Mouse (Mus musculus) spleen, postnatal 4 days (tissue): Measurements from ENCODE around the gene Nr1d1.
"Not testable (repeated sequence)": the region's sequence is repeated elsewhere in the genome, so short reads cannot be mapped to it uniquely, and the experiment has no call there.

ENCODE experiments used
- DNase-seq, 2 experiments: peaks; one replicate each; pipeline ENCODE4 v3.0.0; 2022; ENCODE audit warnings: low spot score in 2 of 2

Gene Nr1d1

DNA sequence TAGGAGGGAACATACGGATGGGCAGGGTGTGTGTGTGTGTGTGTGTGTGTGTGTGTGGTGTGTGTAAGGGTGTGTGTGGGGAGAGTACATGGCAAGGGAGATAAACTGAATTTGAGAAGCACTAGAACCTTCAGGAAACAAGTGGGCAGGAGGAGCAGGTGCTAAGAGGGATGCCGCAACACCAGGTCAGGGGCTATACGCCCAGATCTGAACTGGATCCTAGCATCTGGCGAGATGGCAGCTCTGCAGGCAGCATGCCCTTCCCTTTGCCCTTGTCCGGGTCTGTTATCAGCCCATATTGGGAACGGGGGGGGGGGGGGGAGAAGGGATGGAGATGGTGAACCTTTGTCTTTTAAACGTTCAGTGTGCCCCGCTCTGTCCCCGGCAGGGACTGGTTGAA is 36.2 kb downstream of the Nr1d1 start:
- no peak for DNase-seq

- no peak for DNase-seq
Observed at GRCm38 (mm10) chr11:98738428-98738911, 36.7 kb downstream of the Nr1d1 start.

DNA sequence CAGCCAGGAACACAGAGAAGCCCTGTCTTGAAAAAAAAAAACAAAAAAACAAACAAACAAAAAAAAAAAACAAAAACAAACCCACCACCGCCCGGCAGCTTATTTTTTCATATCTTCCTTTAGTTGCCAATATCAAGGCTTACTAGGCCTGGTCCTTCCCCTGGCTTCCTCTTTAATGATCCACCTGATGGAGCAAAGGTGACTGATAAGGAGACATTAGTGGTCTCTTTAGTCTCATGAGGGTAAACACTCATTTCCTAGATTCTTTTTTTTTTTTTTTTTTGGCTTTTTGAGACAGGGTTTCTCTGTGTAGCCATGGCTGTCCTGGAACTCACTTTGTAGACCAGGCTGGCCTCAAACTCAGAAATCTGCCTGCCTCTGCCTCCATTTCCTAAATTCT is 37.9 kb downstream of the Nr1d1 start:
- DNase-seq: not testable (repeated sequence)

- no peak for DNase-seq
Observed at GRCm38 (mm10) chr11:98736176-98736575, 39.0 kb downstream of the Nr1d1 start.

GRCm38 (mm10) chr11:98735111-98735510 is 40.0 kb downstream of the Nr1d1 start:
- DNase-seq: no peak

GRCm38 (mm10) chr11:98734020-98734419 is 41.1 kb downstream of the Nr1d1 start:
- peak in 1 of 2 experiments; percentile 61 for DNase-seq

DNA sequence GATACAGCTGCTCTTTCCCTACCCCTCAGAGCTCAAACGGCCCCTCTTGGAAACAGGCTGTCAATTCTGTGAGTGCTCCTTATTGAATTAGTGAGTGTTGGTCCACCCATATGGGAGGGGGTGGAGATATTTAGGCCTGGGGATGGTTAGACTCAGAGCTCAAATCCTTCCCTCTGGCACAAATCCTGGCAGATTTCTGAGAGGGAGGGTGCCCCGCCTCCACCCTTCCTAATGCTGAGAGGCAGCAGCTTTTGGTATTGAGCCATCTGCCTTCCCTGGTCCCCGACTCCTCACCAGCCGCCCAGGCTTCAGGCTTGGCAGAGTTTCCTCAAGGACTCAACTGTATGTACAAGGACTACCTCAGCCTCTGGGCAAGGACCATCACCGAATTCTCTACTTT is 44.0 kb downstream of the Nr1d1 start:
- DNase-seq: peak in 1 of 2 experiments; percentile 58

DNA sequence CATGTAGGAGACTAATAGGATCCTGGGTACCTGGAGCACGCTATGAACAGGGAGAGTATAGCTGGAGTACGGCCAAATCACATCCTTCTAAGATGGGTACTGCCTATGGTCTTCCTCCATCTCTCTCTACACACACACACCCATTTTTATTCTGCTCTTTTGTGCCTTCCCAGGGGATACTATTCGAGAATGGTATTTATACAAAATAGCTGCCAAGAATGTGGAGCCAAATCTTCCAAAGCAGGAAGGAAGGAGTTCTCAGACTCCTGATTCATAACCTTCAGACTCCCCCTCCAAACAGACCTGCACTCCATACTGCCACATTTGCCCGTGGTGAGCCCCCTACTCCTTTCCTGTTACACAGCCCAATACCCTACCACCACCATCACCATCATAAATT is 44.4 kb downstream of the Nr1d1 start:
- DNase-seq: no peak

GRCm38 (mm10) chr11:98729119-98729588 is 46.0 kb downstream of the Nr1d1 start, which contains the start of gene Med24:
TSS of gene Med24 (minus strand) at chr11:98729435.
- DNase-seq: peak; percentile 81 to 84

GRCm38 (mm10) chr11:98725926-98726506 is 49.1 kb downstream of the Nr1d1 start:
- peak in 1 of 2 experiments; percentile 58 for DNase-seq

- no peak for DNase-seq
Observed at GRCm38 (mm10) chr11:98723098-98723497, 52.0 kb downstream of the Nr1d1 start.

GRCm38 (mm10) chr11:98721458-98722226 is 53.5 kb downstream of the Nr1d1 start:
- peak in 1 of 2 experiments; percentile 58 for DNase-seq

DNA sequence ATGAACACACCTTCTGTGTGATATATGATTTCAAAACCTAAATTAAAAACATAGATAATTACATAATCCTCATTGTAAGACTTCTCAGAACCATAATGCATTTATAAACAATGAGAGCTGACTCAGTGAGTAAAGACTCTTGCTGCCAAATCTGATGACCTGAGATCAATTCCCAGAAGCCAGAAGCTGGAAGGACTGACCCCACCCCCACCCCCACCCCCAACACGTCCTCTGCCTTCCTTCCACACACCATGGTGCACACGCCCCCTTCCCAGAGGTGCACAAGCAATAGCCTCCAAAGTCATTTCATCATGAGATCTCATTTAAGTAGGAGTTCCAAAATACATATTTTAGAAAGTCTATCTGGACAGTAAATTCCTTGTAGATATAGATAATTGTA is 54.4 kb downstream of the Nr1d1 start:
- DNase-seq: no peak
